Mouse (Mus musculus) lung, embryonic 14.5 days (tissue): ENCODE data around the gene Olfr1413. TPM values are rescaled to one million over a fixed set of nuclear protein-coding genes. Genes with fewer than 3 reads are reported as not detected.

Source experiments
- ATAC-seq: fragments of 200-750 bp; cut with Nextera tagmentation; 2 replicates; pipeline ENCODE4 v1.8.0; 2017; ENCODE audit warnings: mild to moderate bottlenecking, moderate TSS enrichment, moderate library complexity; ENCODE audit not compliant: insufficient read depth
- DNase-seq: peaks from one replicate; pipeline ENCODE4 v3.0.0-alpha.2; 2015
- H3K27ac ChIP-seq: fragments of 300-500 bp; sonication (generic); 2 replicates; pipeline ENCODE4 v1.5.1; 2014; ENCODE audit warnings: low read depth, mild to moderate bottlenecking, moderate library complexity
- H3K27me3 ChIP-seq: fragments of 300-500 bp; sonication (generic); 2 replicates; pipeline ENCODE4 v1.6.1; 2014; ENCODE audit warnings: low read length, control low read depth; ENCODE audit not compliant: insufficient read depth
- H3K36me3 ChIP-seq: fragments of 300-500 bp; sonication (generic); 2 replicates; pipeline ENCODE4 v1.6.1; 2014; ENCODE audit warnings: control low read depth; ENCODE audit not compliant: insufficient read depth
- H3K4me1 ChIP-seq: fragments of 300-500 bp; sonication (generic); 2 replicates; pipeline ENCODE4 v1.6.1; 2014; ENCODE audit warnings: antibody characterized with exemption, control low read depth; ENCODE audit not compliant: insufficient read depth
- H3K4me2 ChIP-seq: fragments of 300-500 bp; sonication (generic); 2 replicates; pipeline ENCODE4 v1.6.1; 2014; ENCODE audit warnings: mild to moderate bottlenecking
- H3K4me3 ChIP-seq: fragments of 300-500 bp; sonication (generic); 2 replicates; pipeline ENCODE4 v1.5.1; 2014; ENCODE audit warnings: low read depth, low read length
- H3K9ac ChIP-seq: fragments of 300-500 bp; sonication (generic); 2 replicates; pipeline ENCODE4 v1.6.1; 2014
- H3K9me3 ChIP-seq: fragments of 300-500 bp; sonication (generic); 2 replicates; pipeline ENCODE4 v1.6.1; 2016; ENCODE audit warnings: low read depth, low read length, control low read depth
- CTCF ChIP-seq: IDR thresholded peaks from 2 replicates; pipeline ENCODE4 v1.5.1; 2016; ENCODE audit warnings: antibody characterized with exemption, low read depth
- WGBS: fragments of 180-500 bp; shearing (Covaris S2); extraction: QIAGEN DNeasy Blood & Tissue Kit; methylation state at CpG from one replicate; pipeline ENCODE4 v1.1.7; 2014; 5-methylcytosine and 5-hydroxymethylcytosine counted together
- polyA plus RNA-seq: library from polyadenylated mRNA; unstranded; fragments of >200 nt; fragmentation: Nextera tagmentation; extraction: Ambion mirVana; gene quantifications from 2 replicates; pipeline ENCODE4 v1.2.1, GENCODE M21; 2014

Olfr1413 gene
- polyA plus RNA-seq = not detected in 2 replicates

DNA sequence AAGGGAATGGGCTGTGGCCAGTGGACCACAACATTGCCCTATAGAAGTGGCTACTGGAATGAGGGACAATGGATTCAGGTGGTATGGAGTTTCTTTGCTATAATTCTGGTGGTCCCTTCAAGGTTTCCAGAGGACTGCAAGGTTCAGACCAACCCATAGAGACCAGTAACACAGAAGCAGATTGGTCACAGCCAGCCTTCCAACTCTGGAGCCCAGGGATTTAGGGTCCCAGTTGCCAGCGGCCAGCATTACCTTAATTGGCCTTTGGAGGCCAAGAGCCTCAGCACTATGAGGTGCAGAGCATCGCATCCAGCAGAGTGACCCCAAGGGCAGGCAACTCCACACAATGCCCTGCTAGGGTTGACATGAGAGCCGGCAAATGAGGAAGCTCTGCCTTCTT, at the start of gene Olfr1413:
TSS of gene Olfr1413 (plus strand) at position 301 of the 400 bp plus-strand sequence.
- Histone ChIP-seq H3K4me3 (no peak within 1 kb of the TSS), H3K9ac (no peak within 1 kb of the TSS), H3K9me3 (no peaks in the 10 kb centered on the region), H3K4me1 (no peaks in the 10 kb centered on the region), H3K27me3 (no peaks in the 10 kb centered on the region), H3K36me3 (no peaks in the 10 kb centered on the region), H3K27ac (no peak within 1 kb of the TSS), H3K4me2 (no peak within 1 kb of the TSS)
- DNase-seq (no peak), ATAC-seq (no peak)
- WGBS = 73% methylated on average over 3 of the region's 3 CpGs
- TF ChIP-seq CTCF = no peak

DNA sequence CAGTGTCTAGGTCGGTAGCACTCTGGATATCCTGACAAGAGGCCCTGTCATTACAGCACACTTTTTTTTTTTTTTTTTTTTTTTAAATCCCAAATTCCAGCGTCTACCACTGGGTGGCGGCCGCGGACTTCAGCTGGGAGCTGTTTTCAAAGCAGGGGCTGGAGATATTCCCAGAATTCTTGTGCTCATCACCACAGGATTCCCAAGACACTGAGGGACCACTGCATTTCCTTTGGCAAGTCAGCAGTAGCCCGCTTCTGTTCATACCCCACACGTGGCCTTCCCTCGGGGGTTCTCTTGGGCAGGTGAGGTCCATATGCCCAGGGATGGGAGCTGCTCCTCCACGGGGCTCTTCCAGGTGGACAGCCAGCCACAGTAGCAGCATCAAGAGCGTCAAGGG, 49.7 kb upstream of the Olfr1413 start:
- Histone ChIP-seq H3K4me1 (no peaks in the 10 kb centered on the region), H3K27me3 (no peaks in the 10 kb centered on the region), H3K27ac (no peak overlapping the region), H3K4me2 (no peak overlapping the region), H3K4me3 (no peak overlapping the region), H3K9ac (no peak overlapping the region), H3K9me3 (no peaks in the 10 kb centered on the region), H3K36me3 (no peaks in the 10 kb centered on the region)
- DNase-seq (peak; percentile 80), ATAC-seq (no peak)
- peak; percentile 72 for TF ChIP-seq CTCF
- 17% methylated on average over 10 of the region's 10 CpGs for WGBS

DNA sequence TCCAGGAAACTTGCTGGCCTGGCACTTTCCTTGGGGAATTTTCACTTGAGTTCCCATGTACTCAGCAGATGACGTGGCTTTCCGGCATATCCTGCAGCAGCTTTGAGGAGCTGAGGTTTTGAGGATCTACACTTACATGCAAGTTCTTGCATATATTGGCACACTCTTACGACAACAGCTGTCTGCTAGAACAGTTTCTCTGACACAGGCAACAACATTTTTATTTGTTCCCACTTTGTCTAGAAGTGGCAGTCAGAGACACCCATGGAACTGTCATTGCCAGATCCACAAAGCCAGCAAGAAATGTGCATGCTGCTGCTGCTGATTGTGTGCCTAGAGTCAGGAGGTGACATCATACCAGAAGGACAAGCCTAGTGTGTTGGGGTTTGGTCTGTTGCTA, 47.4 kb upstream of the Olfr1413 start:
- ATAC-seq (no peak), DNase-seq (no peak)
- Histone ChIP-seq H3K36me3 (no peaks in the 10 kb centered on the region), H3K9ac (no peak overlapping the region), H3K27ac (no peak overlapping the region), H3K9me3 (no peaks in the 10 kb centered on the region), H3K27me3 (no peaks in the 10 kb centered on the region), H3K4me2 (no peak overlapping the region), H3K4me1 (no peaks in the 10 kb centered on the region), H3K4me3 (no peak overlapping the region)
- TF ChIP-seq CTCF = no peak
- WGBS = 80% methylated on average over 3 of the region's 3 CpGs

DNA sequence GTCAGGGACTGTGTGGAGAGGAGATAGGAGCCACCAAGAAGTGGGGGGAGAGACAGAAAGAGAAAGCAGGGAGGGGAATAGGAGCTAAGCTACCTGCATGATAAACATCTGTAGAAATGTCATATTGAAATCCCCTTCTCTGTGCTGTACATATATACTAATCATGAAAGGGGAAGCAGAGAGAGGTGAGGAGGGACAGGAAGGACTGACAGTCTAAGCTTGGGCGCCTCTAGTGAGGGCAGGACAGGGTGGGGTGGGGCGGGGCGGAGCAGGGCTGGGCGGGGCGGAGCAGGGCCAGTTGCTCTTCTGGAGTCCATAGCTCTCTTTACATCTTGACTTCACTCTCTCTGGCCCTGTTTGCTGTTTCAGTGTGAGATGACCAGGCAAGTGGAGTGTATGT, 34.1 kb upstream of the Olfr1413 start:
- Histone ChIP-seq H3K4me2 (no peak overlapping the region), H3K27me3 (no peaks in the 10 kb centered on the region), H3K4me3 (no peak overlapping the region), H3K4me1 (no peaks in the 10 kb centered on the region), H3K9me3 (no peaks in the 10 kb centered on the region), H3K27ac (no peak overlapping the region), H3K36me3 (no peaks in the 10 kb centered on the region), H3K9ac (no peak overlapping the region)
- TF ChIP-seq CTCF = no peak
- DNase-seq = no peak
- ATAC-seq = no peak
- WGBS = 28% methylated on average over 5 of the region's 5 CpGs

DNA sequence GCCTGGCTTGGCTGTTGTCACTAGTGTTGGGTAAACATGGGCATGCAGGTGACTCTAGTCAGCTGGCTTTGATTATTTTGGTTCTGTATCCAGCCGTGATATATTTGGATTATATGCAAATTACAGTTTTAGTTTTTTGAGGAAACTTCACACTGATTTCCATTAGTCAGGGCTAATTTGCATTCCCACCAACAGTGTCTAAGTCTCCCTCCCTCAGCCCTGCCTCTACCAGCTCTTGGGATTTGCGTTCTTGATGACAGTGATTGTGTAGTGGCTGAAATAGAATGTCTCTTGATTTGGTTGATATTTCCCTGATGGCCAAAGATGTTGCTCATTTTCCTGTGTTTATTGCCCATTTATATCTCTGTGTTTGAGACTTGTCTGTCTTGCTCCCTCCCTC, 32.1 kb upstream of the Olfr1413 start:
- ATAC-seq (no peak), DNase-seq (no peak)
- no peak overlapping the region for H3K4me3 ChIP-seq
- H3K9me3 ChIP-seq = no peaks in the 10 kb centered on the region
- H3K9ac ChIP-seq = no peak overlapping the region
- no peaks in the 10 kb centered on the region for H3K4me1 ChIP-seq
- H3K4me2 ChIP-seq = no peak overlapping the region
- H3K27ac ChIP-seq = no peak overlapping the region
- no peaks in the 10 kb centered on the region for H3K27me3 ChIP-seq
- no peaks in the 10 kb centered on the region for H3K36me3 ChIP-seq
- no peak for TF ChIP-seq CTCF
- WGBS = 35% methylated on average over 2 of the region's 2 CpGs

DNA sequence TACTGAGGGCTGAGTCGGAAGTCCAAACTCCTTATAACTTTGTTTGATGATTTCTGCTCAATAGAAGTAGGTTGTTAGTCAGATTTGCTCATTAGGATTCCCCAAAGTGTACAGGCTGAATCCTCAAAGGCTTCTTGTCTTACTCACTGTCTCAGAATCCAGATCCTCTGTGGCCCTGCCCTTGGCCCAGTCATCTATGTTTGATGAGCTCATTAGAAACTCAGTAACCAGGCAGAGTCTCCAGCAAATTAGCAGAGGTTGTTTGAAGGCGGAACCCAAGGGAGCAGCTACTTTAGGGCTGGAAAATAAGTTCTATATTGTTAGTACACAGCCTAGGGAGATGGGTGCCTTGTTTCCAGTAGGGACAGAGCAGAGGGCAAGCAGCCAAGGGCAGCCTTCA, 25.2 kb upstream of the Olfr1413 start:
- Histone ChIP-seq H3K4me1 (no peaks in the 10 kb centered on the region), H3K27ac (no peak overlapping the region), H3K9ac (no peak overlapping the region), H3K4me3 (no peak overlapping the region), H3K27me3 (no peaks in the 10 kb centered on the region), H3K36me3 (no peaks in the 10 kb centered on the region), H3K9me3 (no peaks in the 10 kb centered on the region), H3K4me2 (no peak overlapping the region)
- DNase-seq (no peak), ATAC-seq (no peak)
- no peak for TF ChIP-seq CTCF
- WGBS = 73% methylated on average over 2 of the region's 2 CpGs

DNA sequence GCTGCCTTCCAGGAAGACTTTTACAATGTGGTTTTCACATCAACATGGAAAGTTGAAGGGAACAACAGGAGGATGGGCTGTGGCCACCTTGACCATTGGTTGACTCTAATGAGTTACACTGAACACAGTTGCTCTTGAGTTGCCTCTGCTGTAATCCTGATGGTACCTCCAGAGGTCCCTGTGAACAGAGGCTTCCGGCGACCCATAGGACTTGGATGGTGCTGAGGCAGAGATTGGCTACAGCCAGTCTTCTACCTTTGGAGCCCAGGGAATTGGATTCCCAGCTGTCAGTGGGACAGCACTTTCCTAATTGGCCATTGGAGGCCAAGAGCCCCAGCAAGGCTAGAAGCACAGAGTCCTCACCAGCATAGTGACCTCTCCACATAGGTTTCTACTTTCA, 14.4 kb downstream of the Olfr1413 start, which contains the start of gene Olfr1412:
TSS of gene Olfr1412 (plus strand) at position 301 of the 400 bp plus-strand sequence.
- Histone ChIP-seq H3K36me3 (no peaks in the 10 kb centered on the region), H3K4me1 (no peaks in the 10 kb centered on the region), H3K4me3 (no peak within 1 kb of the TSS), H3K9ac (no peak within 1 kb of the TSS), H3K9me3 (no peaks in the 10 kb centered on the region), H3K4me2 (no peak within 1 kb of the TSS), H3K27ac (no peak within 1 kb of the TSS), H3K27me3 (no peaks in the 10 kb centered on the region)
- DNase-seq (no peak), ATAC-seq (no peak)
- WGBS = 78% methylated on average over 2 of the region's 2 CpGs
- TF ChIP-seq CTCF = no peak

DNA sequence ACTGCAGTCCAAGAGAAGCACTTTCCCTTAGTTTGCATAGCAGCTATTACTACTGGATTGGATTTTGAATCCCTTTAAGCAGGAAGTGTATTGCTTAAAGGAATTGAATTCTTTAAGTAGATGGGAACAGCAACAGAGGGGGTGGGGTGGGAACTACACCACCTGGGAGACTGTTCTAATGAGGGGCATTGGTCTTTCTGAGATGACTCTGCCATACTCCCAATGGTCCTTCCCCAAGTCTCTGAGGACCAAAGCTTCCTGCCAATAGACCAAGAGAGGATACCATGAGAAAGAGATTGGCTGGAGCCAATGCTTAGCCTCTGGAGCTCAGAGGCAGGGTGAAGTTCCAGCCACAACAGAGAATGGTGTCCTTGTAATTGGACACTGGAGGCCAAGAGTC, 23.0 kb downstream of the Olfr1413 start, which contains the start of gene Olfr1411:
TSS of gene Olfr1411 (plus strand) at position 301 of the 400 bp plus-strand sequence.
- Histone ChIP-seq H3K27me3 (no peaks in the 10 kb centered on the region), H3K4me2 (no peak within 1 kb of the TSS), H3K4me3 (no peak within 1 kb of the TSS), H3K27ac (no peak within 1 kb of the TSS), H3K9me3 (no peaks in the 10 kb centered on the region), H3K9ac (no peak within 1 kb of the TSS), H3K4me1 (no peaks in the 10 kb centered on the region), H3K36me3 (no peaks in the 10 kb centered on the region)
- ATAC-seq (no peak), DNase-seq (no peak)
- no peak for TF ChIP-seq CTCF
